Mouse (Mus musculus) MEL (cell line): ENCODE data around the gene Myo1a. TPM values are rescaled to one million over a fixed set of nuclear protein-coding genes. Genes with fewer than 3 reads are reported as not detected.

Source experiments
- DNase-seq: peaks from one replicate; pipeline ENCODE4 v3.0.0; 2011; ENCODE audit warnings: low read depth, low spot score
- H3K27ac ChIP-seq: 2 replicates; pipeline ENCODE4 v1.5.1; 2012; ENCODE audit warnings: low read depth, mild to moderate bottlenecking, control low read depth, low read length, moderate library complexity; ENCODE audit not compliant: control insufficient read depth
- H3K27me3 ChIP-seq, 2 experiments: fragments of 150-350 bp in 1 of 2; sonication (generic) in 1 of 2; 2 replicates each; pipeline ENCODE4 v1.6.1; 2012; ENCODE audit warnings: low read length in 2 of 2, mild to moderate bottlenecking in 2 of 2, improper control_type of control experiment in 1 of 2, moderate library complexity in 1 of 2; ENCODE audit not compliant: insufficient read depth in 2 of 2, control insufficient read depth in 1 of 2
- H3K36me3 ChIP-seq, 2 experiments: 2 replicates each; pipeline ENCODE4 v1.6.1; 2012 to 2014; ENCODE audit warnings: low read length in 2 of 2, improper control_type of control experiment in 1 of 2, inconsistent platforms in 1 of 2, mild to moderate bottlenecking in 1 of 2; ENCODE audit not compliant: insufficient read depth in 2 of 2, control insufficient read depth in 1 of 2
- H3K4me1 ChIP-seq, 2 experiments: fragments of 150-350 bp in 1 of 2; sonication (generic) in 1 of 2; 2 replicates each; pipeline ENCODE4 v1.6.1; 2012; ENCODE audit warnings: low read length in 2 of 2, improper control_type of control experiment in 1 of 2, mild to moderate bottlenecking in 1 of 2; ENCODE audit not compliant: insufficient read depth in 2 of 2, control insufficient read depth in 1 of 2
- H3K4me3 ChIP-seq, 2 experiments: fragments of 150-350 bp in 1 of 2; sonication (generic) in 1 of 2; 2 replicates each; pipeline ENCODE4 v1.5.1; 2012; ENCODE audit warnings: low read depth in 2 of 2, low read length in 2 of 2, mild to moderate bottlenecking in 2 of 2, moderate library complexity in 2 of 2, control low read depth in 1 of 2, improper control_type of control experiment in 1 of 2; ENCODE audit not compliant: control insufficient read depth in 1 of 2, insufficient read depth in 1 of 2
- H3K79me2 ChIP-seq: 2 replicates; pipeline ENCODE4 v1.6.1; 2012; ENCODE audit warnings: mild to moderate bottlenecking, low read length, moderate library complexity; ENCODE audit not compliant: control insufficient read depth, poor library complexity, insufficient read depth
- H3K9ac ChIP-seq: 2 replicates; pipeline ENCODE4 v1.6.1; 2012; ENCODE audit warnings: low read depth, mild to moderate bottlenecking, control low read depth, low read length, moderate library complexity; ENCODE audit not compliant: control insufficient read depth, poor library complexity, severe bottlenecking
- H3K9me3 ChIP-seq: fragments of 150-350 bp; sonication (generic); replicated peaks from 2 replicates; pipeline ENCODE4 v1.6.1; 2012; ENCODE audit warnings: mild to moderate bottlenecking, low read length, improper control_type of control experiment, moderate library complexity; ENCODE audit not compliant: insufficient read depth
- BHLHE40 ChIP-seq: IDR thresholded peaks from 2 replicates; pipeline ENCODE4 v1.6.1; 2012; ENCODE audit warnings: low read depth, mild to moderate bottlenecking, inconsistent platforms, low read length, improper control_type of control experiment, borderline replicate concordance
- CTCF ChIP-seq, 3 experiments: IDR thresholded peaks in 2 of 3; conservative IDR thresholded peaks in 1 of 3; 2 replicates each; pipeline ENCODE4 v1.5.1; 2011 to 2012; ENCODE audit warnings: low read length in 3 of 3, low read depth in 2 of 3, mild to moderate bottlenecking in 2 of 3, improper control_type of control experiment in 1 of 3, inconsistent platforms in 1 of 3, mixed read lengths in 1 of 3, moderate library complexity in 1 of 3; ENCODE audit not compliant: control insufficient read depth in 1 of 3, insufficient read depth in 1 of 3, poor library complexity in 1 of 3, severe bottlenecking in 1 of 3
- EP300 ChIP-seq, 2 experiments: IDR thresholded peaks; 2 replicates each; pipeline ENCODE4 v1.6.1; 2011; ENCODE audit warnings: improper control_type of control experiment in 2 of 2, low read length in 2 of 2, low read depth in 1 of 2, mild to moderate bottlenecking in 1 of 2
- ETS1 ChIP-seq: IDR thresholded peaks from 2 replicates; pipeline ENCODE4 v1.6.1; 2012; ENCODE audit warnings: low read depth, mild to moderate bottlenecking, inconsistent platforms, low read length, improper control_type of control experiment, moderate library complexity
- GABPA ChIP-seq: IDR thresholded peaks from 2 replicates; pipeline ENCODE4 v1.6.1; 2012; ENCODE audit warnings: low read depth, mild to moderate bottlenecking, inconsistent platforms, low read length, improper control_type of control experiment, moderate library complexity
- JUND ChIP-seq: IDR thresholded peaks from 2 replicates; pipeline ENCODE4 v1.6.1; 2011; ENCODE audit warnings: low read depth, mild to moderate bottlenecking, improper control_type of control experiment, low read length
- MAX ChIP-seq: IDR thresholded peaks from 2 replicates; pipeline ENCODE4 v1.6.1; 2011; ENCODE audit warnings: low read length, improper control_type of control experiment
- MAZ ChIP-seq: IDR thresholded peaks from 2 replicates; pipeline ENCODE4 v1.6.1; 2012; ENCODE audit warnings: low read depth, mild to moderate bottlenecking, inconsistent platforms, low read length, improper control_type of control experiment
- MEF2A ChIP-seq: IDR thresholded peaks from 2 replicates; pipeline ENCODE4 v1.6.1; 2014; ENCODE audit warnings: low read depth, mild to moderate bottlenecking, inconsistent platforms, low read length, improper control_type of control experiment; ENCODE audit not compliant: poor library complexity, insufficient replicate concordance, severe bottlenecking; ENCODE audit errors: extremely low read depth
- MYC ChIP-seq: IDR thresholded peaks from 2 replicates; pipeline ENCODE4 v1.6.1; 2011; ENCODE audit warnings: low read depth, mild to moderate bottlenecking, low read length, improper control_type of control experiment, moderate library complexity
- NELFE ChIP-seq: IDR thresholded peaks from 2 replicates; pipeline ENCODE4 v1.6.1; 2011; ENCODE audit warnings: low read depth, low read length, improper control_type of control experiment
- POLR2A ChIP-seq, 2 experiments: IDR thresholded peaks; 2 replicates each; pipeline ENCODE4 v1.6.1; 2011 to 2012; ENCODE audit warnings: low read length in 2 of 2, mild to moderate bottlenecking in 2 of 2, control low read depth in 1 of 2, improper control_type of control experiment in 1 of 2, low read depth in 1 of 2, moderate library complexity in 1 of 2; ENCODE audit not compliant: control insufficient read depth in 1 of 2, insufficient read depth in 1 of 2, poor library complexity in 1 of 2
- POLR2AphosphoS2 ChIP-seq: IDR thresholded peaks from 2 replicates; pipeline ENCODE4 v1.6.1; 2011; ENCODE audit warnings: low read length, improper control_type of control experiment
- POLR2AphosphoS5 ChIP-seq: IDR thresholded peaks from 2 replicates; pipeline ENCODE4 v1.6.1; 2012; ENCODE audit warnings: low read depth, borderline replicate concordance, mild to moderate bottlenecking, inconsistent platforms, low read length, moderate library complexity, mixed read lengths
- RCOR1 ChIP-seq: IDR thresholded peaks from 2 replicates; pipeline ENCODE4 v1.6.1; 2012; ENCODE audit warnings: low read depth, mild to moderate bottlenecking, inconsistent platforms, low read length, improper control_type of control experiment
- SIN3A ChIP-seq: IDR thresholded peaks from 2 replicates; pipeline ENCODE4 v1.6.1; 2012; ENCODE audit warnings: low read length, improper control_type of control experiment, inconsistent platforms
- SMC3 ChIP-seq: IDR thresholded peaks from 2 replicates; pipeline ENCODE4 v1.6.1; 2011; ENCODE audit warnings: low read depth, low read length, improper control_type of control experiment
- UBTF ChIP-seq: IDR thresholded peaks from 2 replicates; pipeline ENCODE4 v1.6.1; 2012; ENCODE audit warnings: low read depth, mild to moderate bottlenecking, inconsistent platforms, low read length, improper control_type of control experiment, moderate library complexity, borderline replicate concordance; ENCODE audit not compliant: insufficient read depth
- USF1 ChIP-seq: IDR thresholded peaks from 2 replicates; pipeline ENCODE4 v1.6.1; 2014; ENCODE audit warnings: low read depth, mild to moderate bottlenecking, inconsistent platforms, low read length, improper control_type of control experiment, moderate library complexity
- ZMIZ1 ChIP-seq: IDR thresholded peaks from 2 replicates; pipeline ENCODE4 v1.6.1; 2012; ENCODE audit warnings: low read depth, mild to moderate bottlenecking, inconsistent platforms, low read length, improper control_type of control experiment, moderate library complexity
- polyA plus RNA-seq, 2 experiments: library from polyadenylated mRNA; stranded (reverse) in 1 of 2; unstranded in 1 of 2; fragments of >175 nt in 1 of 2; fragments of >200 nt in 1 of 2; gene quantifications; 2 replicates each; pipeline versions ENCODE4 v1.2.1 to v1.2.4; 2012; ENCODE audit warnings: low replicate concordance in 2 of 2, low read depth in 1 of 2; ENCODE audit not compliant: insufficient read length in 2 of 2, insufficient read depth in 1 of 2, missing spikeins in 1 of 2
- total RNA-seq: library from RNA; depleted of rRNA; stranded (reverse); fragments of 300-350 nt; gene quantifications from 2 replicates; pipeline ENCODE4 v1.2.3, GENCODE M21; 2012

The Myo1a gene
- total and polyA plus RNA-seq, 3 experiments, result 0.08 to 0.33 TPM; not detected in 1

GRCm38 (mm10) chr10:127677591-127678336 is 27.2 kb upstream of the Myo1a start (continued):
- TF ChIP-seq MAX (peak; percentile 65), MEF2A (no peak)

- Histone ChIP-seq H3K9ac (no peak overlapping the region), H3K4me1 (no peaks in the 10 kb centered on the region; a peak in 1 of 4 replicates), H3K79me2 (peaks cover 7% of the 10 kb centered on the region), H3K9me3 (no peaks in the 10 kb centered on the region), H3K4me3 (no peak overlapping the region), H3K27ac (no peak overlapping the region), H3K27me3 (no peaks in the 10 kb centered on the region), H3K36me3 (no peaks in the 10 kb centered on the region)
- TF ChIP-seq POLR2AphosphoS5, result no peak
- no peak for TF ChIP-seq MAZ
- TF ChIP-seq NELFE, result no peak
- TF ChIP-seq CTCF (IDR thresholded peaks at IDR 0.05 in 2 of 3, conservative IDR thresholded peaks at IDR 0.05 in 1 of 3; ENCODE audit: control insufficient read depth in 1 of 3, insufficient read depth in 1 of 3, low read depth in 2 of 3, low read length in 3 of 3, poor library complexity in 1 of 3, severe bottlenecking in 1 of 3), result no peak
- no peak for TF ChIP-seq MAX
- TF ChIP-seq POLR2A (IDR thresholded peaks at IDR 0.05; ENCODE audit: control insufficient read depth in 1 of 2, insufficient read depth in 1 of 2, low read depth in 1 of 2, low read length in 2 of 2, poor library complexity in 1 of 2), result no peak
- TF ChIP-seq RCOR1, result no peak
- no peak for TF ChIP-seq ETS1
- TF ChIP-seq EP300 (IDR thresholded peaks at IDR 0.05; ENCODE audit: low read depth in 1 of 2, low read length in 2 of 2), result no peak
- TF ChIP-seq GABPA, result no peak
- no peak for TF ChIP-seq SMC3
- DNase-seq, result no peak
Observed at GRCm38 (mm10) chr10:127679208-127679607, 25.8 kb upstream of the Myo1a start.

- Histone ChIP-seq H3K9ac (no peak overlapping the region), H3K79me2 (peaks cover 7% of the 10 kb centered on the region), H3K4me3 (no peak overlapping the region), H3K27me3 (no peaks in the 10 kb centered on the region), H3K36me3 (no peaks in the 10 kb centered on the region), H3K27ac (no peak overlapping the region), H3K4me1 (no peaks in the 10 kb centered on the region; a peak in 1 of 4 replicates), H3K9me3 (no peaks in the 10 kb centered on the region)
- TF ChIP-seq UBTF, result no peak
- no peak for TF ChIP-seq MYC
- TF ChIP-seq BHLHE40, result no peak
- no peak for TF ChIP-seq SIN3A
- no peak for TF ChIP-seq ZMIZ1
- TF ChIP-seq POLR2AphosphoS2, result no peak
- no peak for TF ChIP-seq JUND
- no peak for TF ChIP-seq USF1
- TF ChIP-seq GABPA, result no peak
- TF ChIP-seq RCOR1, result no peak
- TF ChIP-seq SMC3, result no peak
- TF ChIP-seq POLR2AphosphoS5, result no peak
- no peak for DNase-seq
Observed at GRCm38 (mm10) chr10:127679881-127680280, 25.1 kb upstream of the Myo1a start.
